Mouse (Mus musculus) thymus, postnatal 10 days (tissue): ENCODE measurements around the gene Suds3.

Source experiments
- DNase-seq, 2 experiments: peaks; one replicate each; pipeline ENCODE4 v3.0.0; 2021; ENCODE audit warnings: low spot score in 2 of 2

Suds3 gene

DNA sequence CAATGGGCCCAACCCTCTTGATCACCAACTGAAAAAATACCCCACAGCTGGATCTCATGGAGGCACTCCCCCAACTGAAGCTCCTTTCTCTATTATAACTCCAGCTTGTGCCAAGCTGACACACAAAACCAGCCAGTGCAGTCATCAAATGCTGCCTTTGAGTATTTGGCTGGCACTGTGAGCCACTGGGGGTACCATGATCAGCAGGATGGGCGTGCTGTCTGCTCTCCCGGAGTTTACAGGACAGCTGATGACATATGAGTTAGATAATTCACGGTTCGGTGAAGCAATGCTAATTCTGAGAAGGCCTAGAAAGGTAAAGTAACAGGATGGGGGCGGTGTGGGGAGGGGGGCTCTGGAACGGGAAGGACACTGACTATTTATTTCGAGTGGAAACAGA lies 66.0 kb downstream of the Suds3 start:
- no peak for DNase-seq

DNA sequence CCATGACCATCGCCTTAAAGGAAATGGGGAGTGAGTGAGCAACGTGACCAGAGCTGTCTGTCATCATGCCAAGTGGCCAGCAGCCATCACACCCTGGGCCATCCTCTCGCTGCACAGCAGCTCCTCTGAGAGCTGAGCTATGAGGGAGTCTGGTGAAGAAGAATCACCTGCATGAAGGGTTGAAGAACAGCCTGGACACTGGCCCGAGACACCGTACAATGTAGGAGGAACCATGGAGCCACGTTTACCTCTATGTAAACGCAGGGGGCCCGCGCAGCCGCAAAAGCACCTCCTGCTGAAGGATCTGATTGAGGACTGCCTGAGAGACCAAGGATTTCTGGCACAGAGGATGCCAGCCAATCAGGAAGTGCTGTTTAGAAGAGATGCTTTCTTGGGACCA lies 70.8 kb downstream of the Suds3 start:
- DNase-seq: no peak

DNA sequence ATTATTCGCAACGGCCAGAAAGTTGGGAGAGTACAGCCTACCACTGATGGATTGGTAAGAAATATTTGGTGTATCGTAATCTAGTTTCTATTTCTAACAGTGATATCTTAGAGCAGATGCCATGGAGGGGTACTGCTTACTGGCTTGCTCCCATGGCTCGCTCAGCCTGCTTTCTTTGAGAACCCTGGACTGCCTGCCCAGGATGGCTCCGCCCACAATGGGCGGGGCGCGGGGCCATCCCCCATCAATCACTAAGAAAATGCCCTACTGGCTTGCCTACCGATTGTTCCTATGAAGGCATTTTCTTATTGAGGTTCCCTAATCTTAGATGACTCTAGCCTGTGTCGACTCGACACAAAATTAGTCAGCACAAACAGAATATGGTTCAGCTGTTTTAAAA lies 73.3 kb downstream of the Suds3 start:
- DNase-seq: no peak
